8 mouse cellular contexts compared by ENCODE assay signal in the genomic region with DNA sequence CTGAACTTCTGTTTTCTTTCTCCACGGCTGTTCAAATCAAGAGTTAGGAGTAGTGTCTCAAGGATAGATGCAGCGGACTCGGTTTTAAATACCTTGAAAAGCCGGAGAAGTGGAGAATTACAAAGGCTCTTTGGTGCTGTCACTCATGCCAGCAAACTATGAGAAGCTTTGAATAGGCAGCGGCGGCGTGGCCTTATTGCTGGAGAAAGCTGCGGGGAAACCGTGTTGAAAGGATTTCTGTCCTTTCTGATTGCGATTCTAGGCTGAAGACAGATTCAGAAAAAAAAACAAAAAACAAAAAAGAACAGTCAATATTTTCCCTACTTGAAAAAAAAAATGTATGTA. TPM values are rescaled to one million over a fixed set of nuclear protein-coding genes. Genes with fewer than 3 reads are reported as not detected.
DNase-seq lines count a peak whose midpoint lies in the region; ATAC-seq and TF ChIP-seq lines count a peak whose summit lies in the region.

No protein-coding gene starts in this region.

- peak overlapping the region; percentile 86 for H3K9ac ChIP-seq in liver, embryonic 11.5 days (ENCODE audit: low read depth, low read length)
- H3K9ac ChIP-seq in stomach, embryonic 16.5 days (ENCODE audit: low read length) = peak overlapping the region; percentile 88

- H3K4me3 ChIP-seq in testis, adult 2 months (ENCODE audit: control insufficient read depth, low read depth, low read length) = peak overlapping the region; percentile 92
- peak overlapping the region; percentile 83 for H3K4me3 ChIP-seq in liver, embryonic 11.5 days (ENCODE audit: low read depth, low read length)
- peak overlapping the region; percentile 77 for H3K4me3 ChIP-seq in stomach, embryonic 16.5 days (replicated peaks; ENCODE audit: low read length)

- no peaks in the 10 kb centered on the region for H3K36me3 ChIP-seq in testis, adult 2 months (ENCODE audit: control insufficient read depth, insufficient read depth, low read length)
- no peaks in the 10 kb centered on the region; the same call in 1 of the 2 replicates for H3K36me3 ChIP-seq in liver, embryonic 11.5 days (ENCODE audit: control insufficient read depth, insufficient read depth, low read length)
- no peaks in the 10 kb centered on the region for H3K36me3 ChIP-seq in stomach, embryonic 16.5 days (ENCODE audit: control insufficient read depth, insufficient read depth, low read length)

- H3K27me3 ChIP-seq in testis, adult 2 months (ENCODE audit: control insufficient read depth, insufficient read depth, low read length) = no peaks in the 10 kb centered on the region
- no peaks in the 10 kb centered on the region for H3K27me3 ChIP-seq in liver, embryonic 11.5 days (replicated peaks; ENCODE audit: control insufficient read depth, insufficient read depth, low read length)
- H3K27me3 ChIP-seq in stomach, embryonic 16.5 days (ENCODE audit: control insufficient read depth, insufficient read depth, low read length) = no peaks in the 10 kb centered on the region

- no peak for DNase-seq in cerebellum, adult 11 months
- DNase-seq in testis, postnatal 14 days (ENCODE audit: low spot score) = no peak
- no peak for DNase-seq in liver, embryonic 11.5 days (ENCODE audit: low spot score)
- DNase-seq in retina, postnatal 1 day = no peak
- no peak for DNase-seq in adrenal gland, postnatal 25 days

- no peak for TF ChIP-seq POLR2A in testis, adult 2 months (IDR thresholded peaks at IDR 0.05; ENCODE audit: control insufficient read depth, low read depth, low read length)

- no peaks in the 10 kb centered on the region for H3K9me3 ChIP-seq in liver, embryonic 11.5 days (ENCODE audit: control insufficient read depth, low read length)
- no peaks in the 10 kb centered on the region for H3K9me3 ChIP-seq in stomach, embryonic 16.5 days (replicated peaks; ENCODE audit: control insufficient read depth, low read length)

- H3K4me1 ChIP-seq in testis, adult 2 months (ENCODE audit: control insufficient read depth, insufficient read depth, low read length) = peaks cover 3% of the 10 kb centered on the region; the same call in 1 of the 2 replicates
- peaks cover 12% of the 10 kb centered on the region for H3K4me1 ChIP-seq in liver, embryonic 11.5 days (replicated peaks; ENCODE audit: control insufficient read depth, insufficient read depth, low read length)
- H3K4me1 ChIP-seq in stomach, embryonic 16.5 days (ENCODE audit: control insufficient read depth, insufficient read depth, low read length) = peaks cover 10% of the 10 kb centered on the region

- no peak for TF ChIP-seq CTCF in testis, adult 2 months (IDR thresholded peaks at IDR 0.05; ENCODE audit: control insufficient read depth, insufficient read depth, insufficient replicate concordance, low read depth, low read length)

- H3K4me2 ChIP-seq in liver, embryonic 11.5 days = peak overlapping the region; percentile 95
- peak overlapping the region; percentile 68 for H3K4me2 ChIP-seq in stomach, embryonic 16.5 days (ENCODE audit: low read depth, low read length)

- under 1% methylated on average over 10 of the region's 10 CpGs for WGBS in liver, embryonic 11.5 days
- 0% methylated on average over 10 of the region's 10 CpGs for WGBS in stomach, embryonic 16.5 days

- ATAC-seq in cerebellum, adult (ENCODE audit: insufficient number of reproducible peaks, low FRiP score, low TSS enrichment) = peak; percentile 45; the same call in 1 of the 2 replicates
- ATAC-seq in liver, embryonic 11.5 days (replicated peaks; ENCODE audit: low FRiP score) = peak; percentile 33; the same call in 1 of the 2 replicates
- peak; percentile 18 for ATAC-seq in stomach, embryonic 16.5 days (ENCODE audit: insufficient read depth, low FRiP score)

- H3K27ac ChIP-seq in testis, adult 2 months (ENCODE audit: control insufficient read depth, insufficient read depth, low read depth, low read length) = peak overlapping the region; percentile 81
- H3K27ac ChIP-seq in liver, embryonic 11.5 days (ENCODE audit: low read depth, low read length) = peak overlapping the region; percentile 92
- H3K27ac ChIP-seq in stomach, embryonic 16.5 days (ENCODE audit: low read length) = peak overlapping the region; percentile 95

RNA-seq across cellular contexts. Expression of a gene that starts 0.4 kb away (rescaled TPM):
- 1.1 and 1.8 TPM in 2 replicates for polyA plus RNA-seq in testis, adult 2 months (2012; rRNA removed)
- 36.4 and 37.0 TPM in 2 replicates for polyA plus RNA-seq in liver, embryonic 11.5 days (2014; fragmentation: Nextera tagmentation; extraction: Ambion mirVana)
- polyA plus RNA-seq in stomach, embryonic 16.5 days (2015; fragmentation: Nextera tagmentation; extraction: Ambion mirVana) = 36.9 and 38.3 TPM in 2 replicates
- total RNA-seq in adrenal gland, postnatal 25 days (2021) = 19.7 and 30.1 TPM in 2 replicates

RNA-seq across cellular contexts. Expression of a gene that starts 54.3 kb away (rescaled TPM):
- polyA plus RNA-seq in testis, adult 2 months (2012; rRNA removed) = 2.0 TPM in 2 replicates
- 13.1 and 13.4 TPM in 2 replicates for polyA plus RNA-seq in liver, embryonic 11.5 days (2014; fragmentation: Nextera tagmentation; extraction: Ambion mirVana)
- 10.3 and 11.4 TPM in 2 replicates for polyA plus RNA-seq in stomach, embryonic 16.5 days (2015; fragmentation: Nextera tagmentation; extraction: Ambion mirVana)
- 6.4 and 6.9 TPM in 2 replicates for total RNA-seq in adrenal gland, postnatal 25 days (2021)

Comparison
In these comparisons a context has a peak if more than half of its experiments do, and no peak if none do; other contexts are left out.
1. RNA of a gene that starts 0.4 kb away (polyA plus RNA-seq): 36.9 to 38.3 TPM in stomach, embryonic 16.5 days and 36.4 to 37.0 TPM in liver, embryonic 11.5 days; 1.1 to 1.8 TPM in testis, adult 2 months; every median in the first group is over 10 times any median in the second.
2. Peak in every context shown above with its lines, with median percentiles within 50 percentile points of each other: ATAC-seq, H3K27ac ChIP-seq and H3K4me3 ChIP-seq.